Mouse (Mus musculus) heart, adult 11 months (tissue): Measurements from ENCODE around the gene Slc9a9.
A peak's percentile ranks its signal among the peaks of the same experiment; 100 is the strongest.
"Not testable (repeated sequence)": the region's sequence is repeated elsewhere in the genome, so short reads cannot be mapped to it uniquely, and the experiment has no call there.

Source experiments
- DNase-seq: peaks from one replicate; pipeline ENCODE4 v3.0.0; 2022

Slc9a9 gene

GRCm38 (mm10) chr9:94669791-94670577, at the start of gene Slc9a9:
Slc9a9 (plus strand) TSS chr9:94669909.
- peak; percentile 90 for DNase-seq

- DNase-seq = no peak
Observed at GRCm38 (mm10) chr9:94620342-94620741, 49.4 kb upstream of the Slc9a9 start.

- no peak for DNase-seq
Observed at GRCm38 (mm10) chr9:94620846-94621245, 48.9 kb upstream of the Slc9a9 start.

- DNase-seq = no peak
Observed at GRCm38 (mm10) chr9:94621902-94622301, 47.8 kb upstream of the Slc9a9 start.

GRCm38 (mm10) chr9:94626737-94627136, 43.0 kb upstream of the Slc9a9 start:
- DNase-seq = peak; percentile 41

GRCm38 (mm10) chr9:94628948-94629347, 40.8 kb upstream of the Slc9a9 start:
- peak; percentile 35 for DNase-seq

GRCm38 (mm10) chr9:94634275-94634674, 35.4 kb upstream of the Slc9a9 start:
- DNase-seq = not testable (repeated sequence)

- peak; percentile 64 for DNase-seq
Observed at GRCm38 (mm10) chr9:94645631-94646030, 24.1 kb upstream of the Slc9a9 start.

- peak; percentile 64 for DNase-seq
Observed at GRCm38 (mm10) chr9:94647425-94647824, 22.3 kb upstream of the Slc9a9 start.

- DNase-seq = peak; percentile 12
Observed at GRCm38 (mm10) chr9:94649991-94650390, 19.7 kb upstream of the Slc9a9 start.

GRCm38 (mm10) chr9:94653198-94653597, 16.5 kb upstream of the Slc9a9 start:
- no peak for DNase-seq

- DNase-seq = no peak
Observed at GRCm38 (mm10) chr9:94653827-94654226, 15.9 kb upstream of the Slc9a9 start.

- DNase-seq = no peak
Observed at GRCm38 (mm10) chr9:94656265-94656664, 13.4 kb upstream of the Slc9a9 start.

- DNase-seq = no peak
Observed at GRCm38 (mm10) chr9:94659401-94660152, 10.1 kb upstream of the Slc9a9 start.

GRCm38 (mm10) chr9:94661768-94662167, 7.9 kb upstream of the Slc9a9 start:
- DNase-seq = no peak

- no peak for DNase-seq
Observed at GRCm38 (mm10) chr9:94665248-94665647, 4.5 kb upstream of the Slc9a9 start.

- DNase-seq = peak; percentile 96
Observed at GRCm38 (mm10) chr9:94668589-94668988, 1.1 kb upstream of the Slc9a9 start.

- DNase-seq = no peak
Observed at GRCm38 (mm10) chr9:94670704-94671103, 995 bp downstream of the Slc9a9 start.

GRCm38 (mm10) chr9:94674704-94675103, 5.0 kb downstream of the Slc9a9 start:
- DNase-seq = no peak

- no peak for DNase-seq
Observed at GRCm38 (mm10) chr9:94678021-94678655, 8.4 kb downstream of the Slc9a9 start.

- no peak for DNase-seq
Observed at GRCm38 (mm10) chr9:94680468-94681094, 10.9 kb downstream of the Slc9a9 start.

GRCm38 (mm10) chr9:94681095-94681487, 11.4 kb downstream of the Slc9a9 start:
- peak; percentile 96 for DNase-seq

- DNase-seq = no peak
Observed at GRCm38 (mm10) chr9:94682260-94682659, 12.6 kb downstream of the Slc9a9 start.
